Mouse (Mus musculus): ENCODE measurements around the gene Rgs19. TPM values are rescaled to one million over a fixed set of nuclear protein-coding genes. Genes with fewer than 3 reads are reported as not detected.

Gene Rgs19
- total RNA-seq (2021): 10 to 100 TPM; 41.5 to 44.4 TPM
- long read RNA-seq, experiment 1, transcript Rgs19-201 (6 exons, 1,511 nt): major isoform, 12 of 42 reads
- long read RNA-seq, experiment 1, transcript Rgs19-204 (5 exons, 779 nt): minor isoform, 9 of 42 reads
- long read RNA-seq, experiment 1, partial matches to known transcripts: 5 of 42 reads
- long read RNA-seq, experiment 1, other reads (novel, unspliced or antisense): 11 of 42 reads
- long read RNA-seq, experiment 2, transcript Rgs19-201 (6 exons, 1,511 nt): major isoform, 23 of 67 reads
- long read RNA-seq, experiment 2, transcript Rgs19-204 (5 exons, 779 nt): minor isoform, 15 of 67 reads
- long read RNA-seq, experiment 2, partial matches to known transcripts: 12 of 67 reads
- long read RNA-seq, experiment 2, other reads (novel, unspliced or antisense): 9 of 67 reads

- DNase-seq (ENCODE audit: low spot score in 2 of 2): peak; percentile 77 to 80
These were observed at the start of gene Rgs19 for GRCm38 (mm10) chr2:181693339-181694280. Rgs19 (minus strand) TSS chr2:181693977.

- DNase-seq (ENCODE audit: low spot score in 2 of 2): no peak
These were observed 36.3 kb upstream of the Rgs19 start for GRCm38 (mm10) chr2:181730051-181730450.

- no peak for DNase-seq (ENCODE audit: low spot score in 2 of 2)
These were observed 34.0 kb upstream of the Rgs19 start for GRCm38 (mm10) chr2:181727659-181728262.

DNA sequence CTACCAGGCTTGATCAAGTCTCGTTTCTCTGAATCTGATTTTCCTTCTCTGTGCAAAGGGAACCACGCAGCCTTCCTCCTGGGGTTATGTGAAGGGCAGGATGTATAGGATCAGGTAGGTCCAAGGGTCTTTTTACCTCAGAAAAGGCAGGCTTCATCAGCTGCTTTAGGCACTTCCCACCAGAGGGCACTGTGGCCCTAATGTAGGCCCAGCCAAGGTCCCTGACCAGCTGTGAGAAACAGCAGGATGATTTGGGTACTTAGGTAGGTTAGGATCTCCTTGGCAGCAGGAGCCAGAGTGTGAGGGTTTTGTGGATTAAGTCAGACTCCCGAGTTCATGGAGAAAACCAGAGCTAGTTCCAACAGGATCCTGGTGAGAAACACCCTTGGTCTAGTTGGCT lies 28.4 kb upstream of the Rgs19 start:
- DNase-seq (ENCODE audit: low spot score in 2 of 2): no peak

DNA sequence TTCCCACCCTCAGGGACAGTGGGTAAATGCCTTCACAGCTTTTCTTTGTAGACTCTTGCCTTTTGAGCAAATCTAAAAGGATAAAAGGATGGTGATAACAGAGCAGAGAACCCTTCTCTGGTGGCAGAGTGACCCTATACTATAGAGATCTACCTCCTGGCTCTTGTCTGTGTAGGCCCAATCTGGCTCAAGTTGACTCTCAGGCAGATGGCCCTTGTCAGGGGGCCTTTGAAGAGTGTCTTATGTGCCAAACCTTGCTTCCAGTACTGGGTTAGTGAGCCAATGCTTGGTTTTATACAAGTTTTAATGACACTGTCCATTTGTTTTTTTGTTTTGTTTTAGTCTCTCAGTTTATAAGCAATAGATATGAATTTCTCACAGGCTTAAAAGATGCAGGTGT lies 27.4 kb upstream of the Rgs19 start:
- DNase-seq (ENCODE audit: low spot score in 2 of 2): no peak

DNA sequence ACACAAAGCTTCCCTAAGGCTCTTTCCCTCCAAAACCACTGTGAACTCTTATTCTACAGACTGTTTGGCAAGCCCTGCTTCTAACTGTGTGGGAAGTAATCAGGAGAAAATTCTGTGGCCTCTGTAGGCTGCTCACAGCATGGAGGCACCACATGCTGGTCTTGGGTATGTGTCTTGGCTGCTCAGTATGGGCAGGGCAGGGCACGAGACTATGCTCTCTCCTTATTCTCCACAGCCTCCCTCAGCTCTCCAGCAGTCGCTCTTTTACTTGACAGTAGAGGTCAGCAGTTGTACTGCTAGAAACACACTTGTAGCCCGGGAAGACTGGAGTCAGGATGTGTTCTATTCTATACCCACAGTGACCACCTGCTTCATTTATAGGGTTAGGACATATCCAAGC lies 26.3 kb upstream of the Rgs19 start:
- DNase-seq (ENCODE audit: low spot score in 2 of 2): no peak

GRCm38 (mm10) chr2:181716991-181717390 lies 23.2 kb upstream of the Rgs19 start:
- DNase-seq (ENCODE audit: low spot score in 2 of 2): no peak

DNA sequence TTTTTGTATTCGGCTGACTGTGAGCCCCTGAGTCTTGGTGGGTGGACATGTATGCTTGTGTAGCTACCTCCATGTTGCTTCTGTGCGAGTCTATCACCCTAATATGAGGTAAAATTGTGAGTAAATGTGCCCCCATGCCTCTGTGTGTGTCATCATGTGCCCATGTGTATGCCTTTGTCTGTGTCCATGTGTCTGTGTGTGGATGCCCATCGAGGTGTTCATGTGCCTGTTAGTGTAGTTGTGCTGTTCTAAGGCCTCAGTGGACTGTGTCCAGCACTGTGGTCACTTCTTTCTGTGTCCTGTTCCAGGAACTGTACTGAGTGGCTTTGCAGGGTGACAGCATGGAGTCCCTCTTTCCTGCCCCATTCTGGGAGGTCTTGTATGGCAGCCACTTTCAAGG lies 21.6 kb upstream of the Rgs19 start:
- no peak for DNase-seq (ENCODE audit: low spot score in 2 of 2)

GRCm38 (mm10) chr2:181714903-181715326 lies 21.1 kb upstream of the Rgs19 start, which contains the start of gene Oprl1:
Oprl1 (plus strand) TSS chr2:181715016.
- DNase-seq (ENCODE audit: low spot score in 2 of 2): peak; percentile 53 to 58

- peak; percentile 49 to 55 for DNase-seq (ENCODE audit: low spot score in 2 of 2)
These were observed 20.0 kb upstream of the Rgs19 start for GRCm38 (mm10) chr2:181713749-181714148.

DNA sequence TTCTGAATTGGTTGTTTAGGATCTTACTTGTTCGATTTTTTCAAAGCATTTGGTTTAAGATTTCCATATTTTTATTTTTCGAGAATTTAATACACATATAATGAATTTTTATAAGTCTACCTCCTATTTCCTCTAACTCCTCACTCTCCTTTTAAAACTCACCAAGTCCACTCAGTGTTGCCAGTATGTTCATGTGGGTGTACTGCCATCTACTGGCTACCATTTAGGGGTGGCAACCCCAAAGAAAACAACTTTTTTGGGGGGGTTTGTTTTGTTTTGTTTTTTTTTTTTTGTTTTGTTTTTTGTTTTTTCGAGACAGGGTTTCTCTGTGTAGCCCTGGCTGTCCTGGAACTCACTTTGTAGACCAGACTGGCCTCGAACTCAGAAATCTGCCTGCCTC lies 12.9 kb upstream of the Rgs19 start:
- DNase-seq (ENCODE audit: low spot score in 2 of 2): no peak

- DNase-seq (ENCODE audit: low spot score in 2 of 2): no peak
These were observed 4.5 kb upstream of the Rgs19 start, which contains the start of gene Lkaaear1 for GRCm38 (mm10) chr2:181698241-181698640. Lkaaear1 (minus strand) TSS chr2:181698442.

DNA sequence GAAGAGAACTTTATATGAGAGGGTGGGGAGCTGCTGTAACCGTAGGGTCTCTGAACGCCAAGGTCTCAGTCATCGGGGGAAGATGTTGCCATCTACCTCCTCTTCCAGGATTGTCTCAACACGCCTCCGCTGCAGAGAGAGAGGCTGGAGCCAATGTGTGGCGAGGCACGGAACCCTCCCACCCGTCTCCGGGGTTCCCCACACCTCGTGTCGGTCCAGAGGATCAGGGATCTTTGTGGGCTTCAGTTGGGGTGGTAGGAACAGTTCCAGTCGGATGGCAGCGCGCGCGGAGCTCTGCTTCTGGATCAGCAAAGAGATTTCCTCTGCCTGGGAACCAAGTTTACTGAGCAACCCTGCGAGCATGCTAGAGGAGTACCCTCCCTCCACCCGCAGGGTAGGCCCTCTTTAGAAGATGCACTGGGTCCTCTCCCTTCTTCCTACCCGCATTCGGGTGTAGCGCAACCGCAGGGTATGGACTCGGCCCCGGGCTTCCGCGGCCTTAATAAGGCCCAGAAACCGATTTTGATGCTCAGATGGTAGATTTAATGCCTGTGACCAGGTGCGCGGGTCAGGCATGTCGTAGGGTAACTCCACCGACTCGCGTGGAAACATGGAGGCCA lies 3.1 kb upstream of the Rgs19 start:
- peak in 1 of 2 experiments; percentile 1 for DNase-seq (ENCODE audit: low spot score in 2 of 2)

GRCm38 (mm10) chr2:181695776-181696175 lies 2.0 kb upstream of the Rgs19 start:
- DNase-seq (ENCODE audit: low spot score in 2 of 2): peak in 1 of 2 experiments; percentile 0

DNA sequence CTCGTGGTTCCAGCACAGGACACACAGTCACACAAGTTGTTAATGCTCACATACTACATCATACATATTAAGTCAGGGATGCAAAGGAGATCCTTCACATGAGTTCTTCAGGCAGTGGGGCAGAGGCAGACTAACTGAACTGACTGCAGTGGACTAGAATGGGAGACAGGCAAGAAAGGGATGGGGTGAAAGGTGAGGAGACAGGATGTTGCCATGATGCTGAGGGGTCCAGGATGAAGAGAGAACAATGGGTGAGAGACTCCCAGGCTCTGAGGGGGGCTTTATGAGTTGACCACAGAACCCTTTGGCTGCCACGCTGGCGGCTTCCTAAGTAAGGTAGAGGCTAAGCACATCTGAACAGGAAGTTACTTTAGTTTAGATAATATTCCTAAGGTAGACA lies 804 bp upstream of the Rgs19 start:
- DNase-seq (ENCODE audit: low spot score in 2 of 2): peak in 1 of 2 experiments; percentile 0

- no peak for DNase-seq (ENCODE audit: low spot score in 2 of 2)
These were observed 1.5 kb downstream of the Rgs19 start for GRCm38 (mm10) chr2:181692304-181692703.

- no peak for DNase-seq (ENCODE audit: low spot score in 2 of 2)
These were observed 2.2 kb downstream of the Rgs19 start for GRCm38 (mm10) chr2:181691571-181691970.

DNA sequence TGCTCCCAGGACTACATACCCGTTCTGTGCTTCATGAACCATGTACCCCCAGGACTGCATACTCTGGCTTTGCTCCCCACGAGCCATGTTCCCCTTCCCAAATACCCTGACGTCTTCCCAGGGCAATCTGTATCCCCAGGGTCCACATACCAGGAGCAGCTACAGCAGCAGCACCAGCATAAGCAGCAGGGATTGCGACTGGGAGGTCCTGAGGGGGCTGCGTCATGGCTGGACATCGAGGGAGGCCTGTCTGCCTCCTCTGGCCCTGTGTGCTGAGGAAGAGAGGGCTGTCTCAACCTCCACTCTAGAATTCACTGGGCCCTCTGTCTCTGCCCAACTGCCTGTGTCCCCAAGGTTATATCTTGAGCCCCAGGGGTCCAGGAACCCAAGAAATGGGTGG lies 2.7 kb downstream of the Rgs19 start:
- no peak for DNase-seq (ENCODE audit: low spot score in 2 of 2)

- DNase-seq (ENCODE audit: low spot score in 2 of 2): no peak
These were observed 4.2 kb downstream of the Rgs19 start for GRCm38 (mm10) chr2:181689466-181690160.

- DNase-seq (ENCODE audit: low spot score in 2 of 2): no peak
These were observed 6.2 kb downstream of the Rgs19 start for GRCm38 (mm10) chr2:181687586-181687985.
